Mouse (Mus musculus): ENCODE measurements around the gene Gm17689. TPM values are rescaled to one million over a fixed set of nuclear protein-coding genes. Genes with fewer than 3 reads are reported as not detected.

The Gm17689 gene
- not detected in 2 replicates for polyA plus RNA-seq (2012; rRNA removed)

GRCm38 (mm10) chr9:36582535-36582934 is at the start of gene Gm17689:
Gene Gm17689, minus strand, starts transcription at chr9:36582635.

GRCm38 (mm10) chr9:36541863-36542262 is 40.6 kb downstream of the Gm17689 start, which contains the start of gene Gm5615:
Gene Gm5615, minus strand, starts transcription at chr9:36541963.

Other genes starting within 250 kb of the Gm17689 start
- not detected in 2 replicates for gene Gm7257, start 150.8 kb downstream of the Gm17689 start, polyA plus RNA-seq (2012; rRNA removed)
- not detected in 2 replicates for gene Gm9513, start 107.0 kb downstream of the Gm17689 start, polyA plus RNA-seq (2012; rRNA removed)
- gene Gm5615, start 40.7 kb downstream of the Gm17689 start, polyA plus RNA-seq (2012; rRNA removed), result not detected in 2 replicates
- gene A630095E13Rik, start 60.7 kb upstream of the Gm17689 start, polyA plus RNA-seq (2012; rRNA removed), result not detected in 2 replicates
- not detected in 2 replicates for gene Acrv1, start 110.6 kb upstream of the Gm17689 start, polyA plus RNA-seq (2012; rRNA removed)
- 10.7 and 11.7 TPM in 2 replicates for gene Chek1, start 144.4 kb upstream of the Gm17689 start, polyA plus RNA-seq (2012; rRNA removed)
- gene Stt3a, start 185.0 kb upstream of the Gm17689 start, polyA plus RNA-seq (2012; rRNA removed), result 73.9 and 95.7 TPM in 2 replicates
- 17.0 and 20.7 TPM in 2 replicates for gene Ei24, start 214.8 kb upstream of the Gm17689 start, polyA plus RNA-seq (2012; rRNA removed)
- gene Fez1, start 239.2 kb upstream of the Gm17689 start, polyA plus RNA-seq (2012; rRNA removed), result 0.05 and 0.20 TPM in 2 replicates

All from liver, embryonic 14 days (tissue).